Mouse (Mus musculus) ovary, adult 2 months (tissue): ENCODE results near the gene Chrdl1. TPM values are rescaled to one million over a fixed set of nuclear protein-coding genes. Genes with fewer than 3 reads are reported as not detected.

Source experiments
- polyA plus RNA-seq: library from polyadenylated mRNA; depleted of rRNA; stranded (reverse); fragments of >200 nt; gene quantifications from 2 replicates; pipeline ENCODE4 v1.2.3, GENCODE M21; 2012; rRNA removed

Chrdl1 gene
- polyA plus RNA-seq = 4.0 and 6.2 TPM in 2 replicates

GRCm38 (mm10) chrX:143393791-143394369 lies at the start of gene Chrdl1:
Gene Chrdl1, minus strand, starts transcription at chrX:143394262.

Other genes with a start within 250 kb of the Chrdl1 start
- 4.3 and 5.4 TPM in 2 replicates for gene Pak3, start 124.3 kb upstream of the Chrdl1 start, polyA plus RNA-seq